Mouse (Mus musculus) frontal cortex, postnatal 25 days (tissue): ENCODE data around the gene Gm26897.
A peak's percentile ranks its signal among the peaks of the same experiment; 100 is the strongest.

ENCODE experiments used
- DNase-seq, 2 experiments: peaks; one replicate each; pipeline ENCODE4 v3.0.0; 2022; ENCODE audit warnings: low spot score in 2 of 2

Gene Gm26897

DNA sequence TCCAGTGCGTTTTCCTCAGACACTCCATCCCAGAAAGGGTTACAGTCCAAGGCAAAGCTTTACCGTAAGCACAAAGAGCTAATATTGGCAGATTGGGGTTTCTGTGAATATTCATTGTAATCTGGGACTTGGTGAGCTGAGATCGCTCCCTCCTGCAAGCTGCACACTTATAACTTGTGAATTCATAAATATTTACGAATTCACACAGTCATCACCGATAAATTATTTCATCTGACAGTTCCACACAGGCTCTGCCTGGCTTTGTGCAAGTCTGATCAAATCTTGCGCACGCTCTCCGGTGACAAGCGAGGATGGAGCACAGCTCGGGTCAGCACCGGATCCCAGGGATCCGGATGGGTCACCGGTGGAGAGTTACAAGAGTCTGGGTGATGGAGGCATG lies 16.4 kb downstream of the Gm26897 start:
- no peak for DNase-seq

DNA sequence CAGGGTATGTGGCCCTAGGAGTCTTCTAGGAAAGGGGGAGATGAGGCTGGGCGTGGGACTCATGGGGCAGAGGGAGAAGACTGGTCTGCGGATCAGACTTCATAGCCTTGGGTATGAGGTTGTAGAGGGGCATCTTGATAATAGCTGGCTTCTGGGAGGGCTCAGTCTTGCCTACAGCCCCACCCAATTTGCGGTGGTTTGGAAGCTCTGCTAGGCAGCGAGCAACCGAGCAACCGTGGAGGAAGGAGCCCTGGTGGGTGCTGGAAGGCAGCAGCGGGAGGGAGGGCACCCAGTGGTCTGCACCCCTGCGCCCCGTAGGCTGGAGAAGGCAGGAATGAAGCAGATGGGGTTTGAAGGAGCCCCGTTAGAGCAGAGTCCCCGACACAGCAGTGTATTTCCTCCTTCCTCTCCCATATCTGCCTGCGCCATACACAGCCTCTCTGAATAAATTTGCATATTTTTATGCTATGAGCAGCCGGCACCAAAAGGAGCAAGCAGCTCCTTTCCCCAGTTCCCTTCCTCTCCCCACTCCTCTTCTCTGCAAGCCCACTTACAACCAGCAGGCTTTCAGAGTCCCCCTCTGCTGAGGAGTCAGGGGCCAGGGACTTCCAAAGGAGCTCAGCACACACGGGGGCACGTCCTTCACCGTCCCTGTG lies 20.9 kb downstream of the Gm26897 start:
- no peak for DNase-seq

DNA sequence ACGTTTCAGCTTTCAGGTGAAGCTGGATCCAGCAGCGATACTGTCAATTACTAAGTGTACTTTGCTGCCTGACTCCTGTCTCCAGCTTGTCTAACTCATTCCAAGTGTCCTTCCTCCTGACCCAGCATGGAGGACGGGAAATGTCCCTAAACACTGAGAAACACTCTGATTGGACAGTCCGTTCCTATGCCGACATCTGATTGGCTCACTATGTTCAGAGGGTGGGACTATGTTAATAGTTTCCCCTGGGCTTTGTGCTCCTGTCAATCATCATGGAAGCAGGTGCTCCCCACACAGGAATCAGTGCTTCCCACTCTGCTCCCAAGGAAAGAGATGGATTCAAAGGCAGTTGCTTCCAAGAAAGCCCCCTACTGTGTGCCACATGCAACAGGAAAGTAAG lies 21.6 kb downstream of the Gm26897 start:
- DNase-seq = no peak

DNA sequence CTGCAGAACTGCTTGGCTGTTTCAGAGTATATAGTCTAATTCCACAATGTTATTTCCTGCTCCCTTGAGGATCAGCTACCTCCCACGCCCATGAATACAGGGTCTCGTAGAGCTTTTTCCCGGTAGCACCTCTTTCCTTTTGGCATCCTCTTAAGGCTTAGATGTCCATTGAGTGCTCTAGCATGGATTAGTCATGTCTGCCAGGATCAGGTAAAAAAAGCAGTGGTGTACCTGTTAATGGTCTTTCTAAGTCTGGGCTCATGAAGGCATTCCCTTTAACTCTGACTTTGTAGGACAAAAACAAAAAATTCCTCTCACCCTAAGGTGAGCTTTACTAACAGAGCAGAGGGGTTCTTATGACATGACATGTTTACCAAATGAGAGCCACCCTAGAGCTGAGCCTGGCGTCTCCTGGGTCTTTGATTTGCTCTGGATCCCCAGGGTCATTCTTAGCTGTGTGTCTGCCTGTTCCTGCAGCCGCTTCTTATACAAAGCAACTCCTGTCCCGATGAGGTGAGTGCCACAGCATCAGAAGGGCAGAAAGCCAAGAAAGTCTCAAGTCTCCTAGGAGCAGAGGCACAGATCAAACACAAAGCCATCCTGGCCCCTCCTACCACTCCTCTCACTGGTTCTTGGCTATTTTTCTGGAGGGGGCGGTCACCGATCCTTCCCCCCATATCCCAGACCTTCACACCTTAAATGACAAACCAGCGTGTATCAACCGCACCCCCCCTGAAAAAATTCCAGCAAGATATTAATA lies 27.2 kb downstream of the Gm26897 start:
- no peak for DNase-seq

DNA sequence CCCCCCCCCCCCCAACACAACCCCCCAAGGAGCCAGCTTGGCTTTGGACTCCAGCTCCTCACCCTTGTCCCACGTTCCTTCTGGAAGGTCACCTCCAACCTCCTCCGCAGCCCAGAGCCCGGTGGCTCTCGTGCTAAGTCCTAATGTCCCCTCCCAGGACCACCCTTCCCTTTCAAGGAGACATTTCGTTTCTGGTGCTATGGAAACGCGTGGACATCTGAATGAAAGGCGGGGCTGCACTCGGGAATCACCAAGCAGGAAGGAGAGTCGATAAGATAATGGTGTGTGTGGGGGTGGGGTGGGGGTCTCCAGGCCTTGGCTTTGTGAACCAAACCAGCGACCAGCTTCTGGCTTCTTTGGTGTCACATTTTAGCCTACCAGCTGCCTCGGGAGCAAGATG lies 27.9 kb downstream of the Gm26897 start:
- no peak for DNase-seq

DNA sequence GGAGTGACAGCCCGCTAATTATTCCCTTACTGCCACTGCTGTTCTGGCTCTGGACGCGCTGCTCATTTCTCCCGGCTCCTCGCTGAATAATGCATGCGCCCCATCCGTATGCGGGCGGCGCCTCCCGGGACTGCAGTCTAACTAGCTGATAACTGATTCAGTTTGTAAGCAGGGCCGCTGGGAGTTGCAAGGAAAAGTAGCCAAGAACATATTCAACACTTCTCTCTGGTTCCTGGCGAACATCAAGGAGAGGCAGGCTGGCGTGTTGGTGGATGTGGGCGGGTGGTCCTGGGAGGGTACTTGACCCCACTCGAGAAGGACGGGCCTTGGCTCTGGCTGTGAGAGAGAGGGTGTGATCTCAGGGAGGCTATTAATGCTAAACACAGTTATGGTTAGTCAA lies 28.4 kb downstream of the Gm26897 start:
- DNase-seq = peak; percentile 55 to 71

DNA sequence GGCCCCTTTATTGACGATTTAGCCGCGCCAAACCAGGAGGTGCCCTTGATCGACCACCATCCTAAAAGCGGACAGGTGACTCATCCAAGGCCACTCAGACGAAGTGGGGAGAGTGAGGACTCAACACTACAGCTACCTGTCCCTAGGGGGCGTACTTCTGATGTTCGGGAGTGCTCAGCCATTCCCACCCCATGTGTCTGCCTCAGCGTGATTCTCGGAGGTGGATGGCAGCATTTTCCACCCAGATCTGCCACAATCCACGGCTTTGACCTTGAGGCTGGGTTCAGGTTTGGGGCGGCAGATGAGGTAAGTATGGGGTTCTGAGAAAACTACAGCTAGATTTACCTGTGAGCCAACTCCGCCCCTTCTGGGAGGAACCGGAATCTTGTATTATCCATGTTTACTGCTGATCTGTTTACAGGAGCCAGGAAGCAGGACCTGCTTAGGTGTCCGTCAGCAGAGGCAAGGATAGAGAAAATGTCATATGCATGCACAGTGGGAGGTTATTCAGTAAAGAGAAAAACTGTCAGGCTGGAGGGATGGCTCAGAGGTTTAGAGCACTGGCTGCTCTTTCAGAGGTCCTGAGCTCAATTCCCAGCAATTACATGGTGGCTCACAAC lies 32.1 kb downstream of the Gm26897 start:
- DNase-seq = no peak

DNA sequence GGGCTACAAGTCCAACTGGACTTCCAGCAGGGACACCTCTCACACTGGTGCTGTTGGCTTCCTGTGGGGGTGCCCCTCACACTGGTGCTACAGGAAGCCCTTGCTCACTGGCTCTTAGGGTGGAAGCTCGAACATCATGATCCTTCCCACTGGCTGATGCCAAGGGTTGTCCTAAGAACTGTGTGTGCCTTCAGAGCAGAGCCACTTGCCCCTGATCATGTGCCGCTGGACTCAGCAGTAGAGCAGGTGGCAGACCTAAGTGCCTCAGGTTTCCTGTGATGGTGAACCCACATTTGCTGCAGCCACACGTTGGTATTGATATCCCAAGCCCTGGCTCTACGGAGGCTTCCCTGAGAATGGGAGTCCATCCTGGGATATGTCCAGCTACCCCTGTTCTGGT lies 33.0 kb downstream of the Gm26897 start:
- DNase-seq = no peak

DNA sequence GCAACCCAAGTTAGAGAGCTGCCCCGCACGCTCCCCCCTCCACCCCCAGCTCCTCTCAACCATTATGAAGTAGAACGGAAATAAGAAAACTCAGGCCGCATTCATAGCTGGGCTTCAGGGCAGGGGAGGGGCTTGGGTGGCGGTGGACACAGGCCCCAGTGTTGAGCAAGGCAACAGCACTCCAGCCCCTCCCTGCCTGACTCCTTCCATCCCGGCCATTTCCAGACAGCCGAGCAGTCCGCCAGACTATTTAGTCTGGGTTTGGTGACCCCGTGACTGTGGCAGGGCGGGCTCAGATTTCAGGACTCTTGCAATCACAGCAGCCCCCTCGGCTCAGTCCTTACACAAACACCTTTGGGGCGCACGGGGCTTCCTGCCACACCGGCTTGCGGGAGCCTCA lies 36.5 kb downstream of the Gm26897 start:
- DNase-seq = no peak

DNA sequence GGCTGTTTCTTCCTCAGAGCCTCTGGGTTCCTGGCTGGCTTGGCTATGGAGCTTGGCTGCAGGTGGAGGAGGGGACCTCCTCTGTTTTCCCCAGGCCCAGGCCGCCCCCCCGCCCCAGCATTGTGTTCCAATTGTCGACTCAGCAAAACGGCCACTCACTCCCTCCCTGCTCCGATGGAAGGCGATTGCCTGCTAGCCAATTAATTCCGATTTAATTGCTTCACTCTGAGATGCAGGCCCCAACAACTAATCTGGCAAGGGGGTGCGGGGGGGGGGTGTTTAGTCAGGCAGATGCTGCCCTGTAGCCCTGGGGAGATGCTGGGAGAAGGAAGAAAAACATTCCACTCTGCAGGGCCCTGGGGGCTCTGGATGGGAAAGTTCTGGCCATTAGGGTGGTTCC lies 38.4 kb downstream of the Gm26897 start:
- no peak for DNase-seq

DNA sequence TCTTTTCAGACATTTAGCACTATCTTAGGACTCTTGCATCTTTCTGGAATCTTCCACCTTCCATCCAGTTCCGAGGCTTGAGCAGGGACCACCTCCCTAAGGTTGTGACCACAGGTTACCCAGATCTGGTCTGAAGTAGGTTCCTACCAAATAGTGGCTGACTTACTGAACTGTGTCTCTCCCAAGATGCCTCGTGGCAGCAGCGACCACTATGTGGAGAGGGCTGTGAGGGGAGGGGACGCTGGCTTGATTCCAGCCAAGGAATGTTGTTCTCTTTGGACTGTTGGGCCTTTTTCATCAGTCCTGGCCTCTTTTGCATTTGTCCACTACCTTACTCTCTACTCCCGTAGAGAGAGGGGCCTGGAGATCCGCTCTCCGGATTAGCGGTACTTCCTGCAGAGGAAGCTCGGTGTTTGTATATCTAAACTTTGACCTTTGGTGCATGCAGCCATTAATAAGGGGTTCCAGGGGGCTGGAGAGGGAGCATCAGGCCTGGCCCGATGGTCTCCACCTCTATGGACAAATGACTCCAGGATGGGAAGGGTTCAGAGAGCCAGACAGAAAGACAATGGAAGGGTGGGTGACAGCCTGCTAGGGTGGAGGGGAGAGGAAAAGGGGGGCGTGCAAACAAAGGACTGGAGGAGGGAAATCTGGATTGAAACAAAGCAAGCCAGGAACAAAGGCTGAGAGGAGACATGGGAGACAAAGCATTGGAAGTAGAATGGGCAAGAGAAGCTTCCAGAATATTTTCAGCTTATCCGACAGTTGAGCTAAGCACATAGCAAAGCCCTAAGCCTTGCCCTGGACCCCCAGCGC lies 39.1 kb downstream of the Gm26897 start:
- no peak for DNase-seq

DNA sequence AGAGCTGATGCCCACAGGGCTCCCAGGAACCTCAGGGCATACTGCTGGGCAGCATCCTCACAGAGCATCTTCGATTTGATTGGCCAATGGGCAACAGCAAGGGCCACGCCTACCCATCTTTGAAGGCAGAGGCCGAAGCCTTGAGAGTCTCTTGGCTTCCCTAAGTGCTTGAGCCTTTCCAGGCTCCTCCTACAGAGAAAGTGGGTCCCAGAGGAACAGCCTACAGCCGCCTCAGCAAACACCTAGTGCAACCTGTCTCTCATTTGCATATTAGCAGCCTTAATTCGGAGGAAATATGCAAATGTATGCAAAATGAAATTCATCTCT lies 39.6 kb downstream of the Gm26897 start:
- DNase-seq = no peak

DNA sequence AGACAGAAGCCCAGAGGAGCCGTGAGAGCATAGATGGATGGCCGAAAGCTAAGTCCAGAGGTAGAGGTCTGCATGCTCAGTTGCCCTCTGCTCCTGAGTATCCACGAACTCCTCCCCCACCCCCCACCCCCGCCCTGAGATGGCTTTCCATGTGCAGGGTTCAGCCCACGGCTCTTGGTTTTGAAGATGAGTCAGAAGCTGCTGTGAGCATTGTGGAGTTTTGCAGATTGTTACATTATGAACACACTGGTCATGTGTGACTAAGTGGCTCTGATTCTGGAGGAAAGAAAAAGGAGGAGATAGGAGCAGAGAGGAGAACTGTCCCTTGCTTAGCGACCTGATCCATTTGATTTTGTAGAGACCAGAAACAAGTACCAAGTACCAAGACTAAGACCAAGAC lies 42.5 kb downstream of the Gm26897 start:
- no peak for DNase-seq

DNA sequence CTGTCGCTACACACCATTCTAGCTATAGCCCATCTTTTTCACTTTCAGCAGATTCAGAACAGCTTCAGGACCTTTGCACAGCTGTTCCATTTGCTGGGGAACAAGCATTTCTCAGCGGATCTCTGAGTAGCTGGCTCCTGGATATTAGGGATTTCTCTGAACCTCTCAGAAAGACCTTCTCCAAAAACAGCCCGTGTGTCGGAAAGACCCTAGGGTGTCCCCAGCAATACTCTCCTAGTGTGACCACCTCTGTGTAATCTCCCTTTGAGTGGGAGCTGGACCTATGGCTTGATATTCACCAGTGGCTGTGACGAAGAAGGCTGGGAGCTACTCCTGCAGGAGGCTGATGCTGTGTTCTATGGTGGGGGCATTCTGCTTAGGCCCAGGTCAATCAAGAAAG lies 44.4 kb downstream of the Gm26897 start:
- no peak for DNase-seq

DNA sequence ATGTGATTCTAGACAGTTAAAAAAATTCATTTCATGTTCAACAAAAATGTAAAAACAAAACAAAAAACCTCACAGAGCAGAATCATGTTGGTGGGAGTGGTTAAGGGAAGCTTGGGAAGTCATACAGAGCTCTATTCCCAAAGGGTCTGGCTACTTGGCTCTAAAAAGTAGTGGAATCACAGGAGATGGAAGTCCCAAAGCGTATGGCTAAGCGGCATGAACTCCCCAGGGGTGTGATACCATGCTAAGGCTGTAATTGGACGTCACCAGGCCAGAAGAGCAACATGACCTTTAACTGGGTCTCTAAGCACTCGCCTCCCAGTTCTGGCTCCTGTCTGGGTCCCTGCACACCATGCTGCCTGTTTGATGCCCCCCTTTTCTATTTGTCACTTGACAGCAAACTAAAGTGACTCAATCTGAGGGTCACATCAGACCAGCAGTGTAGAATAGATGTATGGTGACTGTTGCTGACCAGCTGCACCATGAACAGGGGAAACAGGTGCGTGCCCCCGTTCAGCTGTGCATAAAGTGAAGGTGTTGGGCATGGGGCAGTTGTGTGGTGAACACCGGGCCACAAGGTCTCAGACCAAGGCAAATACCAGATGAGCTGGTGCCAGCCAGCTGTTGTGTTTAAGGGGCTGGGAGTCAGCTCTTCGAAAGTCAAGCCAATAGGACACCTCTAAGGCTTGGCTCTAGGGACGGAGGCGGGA lies 46.2 kb downstream of the Gm26897 start:
- no peak for DNase-seq
